Mouse (Mus musculus): ENCODE measurements at regions not wholly inside any gene's neighbourhood (a gene's known extent, or its start where the extent isn't known, plus 50 kb on each side); places are given as distances from the start of the nearest gene placed in this dataset.

DNA sequence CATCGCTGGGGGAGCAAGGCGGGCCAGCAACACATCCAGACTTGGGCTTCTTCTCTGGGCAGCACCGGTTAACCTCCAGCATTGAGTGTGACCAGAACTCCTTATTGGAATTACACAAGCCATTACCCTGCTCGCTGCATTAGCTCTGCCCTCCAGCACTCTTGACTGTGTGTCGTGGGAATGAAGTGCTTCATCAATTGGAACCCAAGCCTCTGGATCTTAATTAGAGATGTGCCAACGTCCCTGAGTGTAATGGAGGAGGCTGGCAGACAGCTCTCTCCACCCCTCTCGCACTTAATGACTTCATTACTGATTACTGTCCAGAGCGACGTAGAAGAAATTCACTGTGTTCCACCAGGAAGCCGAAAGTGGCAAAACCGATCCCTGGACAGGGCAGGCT is 240.6 kb downstream of the Cdh26 start:
- no peak overlapping the region; the same call in 1 of the 2 replicates for H3K27ac ChIP-seq (replicated peaks)
- ATAC-seq (ENCODE audit: low FRiP score, low read depth) = peak; percentile 71
- H3K9me3 ChIP-seq = no peaks in the 10 kb centered on the region
- H3K4me2 ChIP-seq = no peak overlapping the region
- no peak overlapping the region for H3K9ac ChIP-seq
- H3K4me1 ChIP-seq (replicated peaks) = peaks cover 23% of the 10 kb centered on the region
- no peaks in the 10 kb centered on the region for H3K36me3 ChIP-seq
- peaks cover 6% of the 10 kb centered on the region; the same call in 1 of the 2 replicates for H3K27me3 ChIP-seq
- WGBS = 44% methylated on average over 11 of the region's 11 CpGs
- no peak overlapping the region for H3K4me3 ChIP-seq

DNA sequence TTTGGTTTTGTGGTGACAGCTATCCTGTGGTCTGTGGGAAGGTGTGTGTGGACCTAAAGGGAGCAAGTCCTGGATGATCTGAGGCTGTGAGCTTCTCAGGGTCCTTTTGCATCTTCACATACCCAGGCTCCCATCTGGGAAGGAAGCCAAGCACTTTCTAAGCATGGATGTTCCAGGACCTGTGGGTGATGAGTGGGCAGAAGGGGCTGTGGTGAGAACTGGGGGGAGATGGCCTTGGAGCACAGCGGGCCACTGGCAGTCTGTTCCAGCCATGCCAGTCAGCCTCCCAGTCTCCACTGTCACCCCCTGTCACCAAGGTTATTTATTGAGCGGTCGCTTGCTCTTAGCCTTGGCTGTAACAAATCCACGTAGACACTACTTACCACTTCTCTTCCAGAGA is 243.3 kb downstream of the Cdh26 start:
- no peak for ATAC-seq (ENCODE audit: low FRiP score, low read depth)
- Histone ChIP-seq H3K4me1 (replicated peaks) (peaks cover 30% of the 10 kb centered on the region), H3K9ac (no peak overlapping the region), H3K9me3 (no peaks in the 10 kb centered on the region), H3K4me2 (no peak overlapping the region), H3K27ac (replicated peaks) (no peak overlapping the region), H3K4me3 (no peak overlapping the region), H3K27me3 (no peaks in the 10 kb centered on the region), H3K36me3 (no peaks in the 10 kb centered on the region)
- 76% methylated on average over 4 of the region's 4 CpGs for WGBS

DNA sequence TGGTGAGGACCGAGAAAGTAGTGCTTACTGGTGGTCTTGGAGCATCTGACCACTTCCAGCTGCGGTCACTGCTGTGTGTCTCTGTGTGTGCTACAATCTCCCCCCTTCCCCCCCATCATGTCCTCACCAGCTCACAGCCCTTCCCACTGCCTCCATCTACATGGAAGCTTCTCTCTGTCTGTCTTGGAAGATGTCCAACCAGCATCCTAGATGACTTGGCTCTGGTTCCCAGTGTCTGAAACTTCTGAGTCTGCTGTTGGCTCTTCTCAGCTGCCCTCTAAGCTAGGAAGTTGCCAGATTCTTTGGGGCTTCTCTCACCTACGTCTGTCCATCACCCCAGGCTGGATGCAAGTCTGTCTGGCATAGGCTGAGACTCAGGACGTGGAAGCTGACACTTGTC is 244.3 kb downstream of the Cdh26 start:
- Histone ChIP-seq H3K4me2 (no peak overlapping the region), H3K36me3 (no peaks in the 10 kb centered on the region), H3K27me3 (no peaks in the 10 kb centered on the region), H3K4me3 (no peak overlapping the region), H3K9me3 (no peaks in the 10 kb centered on the region), H3K27ac (replicated peaks) (no peak overlapping the region), H3K4me1 (replicated peaks) (peaks cover 34% of the 10 kb centered on the region), H3K9ac (no peak overlapping the region)
- no peak for ATAC-seq (ENCODE audit: low FRiP score, low read depth)
- 68% methylated on average over 4 of the region's 4 CpGs for WGBS

DNA sequence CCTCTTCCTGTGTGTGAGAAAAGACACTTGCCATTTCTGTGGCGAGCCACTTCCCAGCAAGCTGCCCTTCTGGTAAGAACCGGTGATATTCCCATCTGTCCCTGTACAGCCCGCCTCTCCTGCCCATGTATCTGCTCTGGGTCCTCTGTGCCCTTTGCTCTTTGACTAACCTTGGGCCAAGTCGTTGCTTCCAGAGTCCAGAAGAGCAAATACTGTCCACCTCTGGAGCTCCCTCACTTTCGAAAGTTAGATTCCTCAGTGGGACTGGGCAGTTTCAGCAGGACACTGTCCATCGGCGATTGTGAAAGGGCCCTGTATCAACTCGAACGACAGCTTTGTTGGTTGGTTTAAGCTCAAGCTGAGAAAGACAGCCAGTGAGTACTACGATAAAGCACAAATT is 246.6 kb downstream of the Cdh26 start:
- Histone ChIP-seq H3K36me3 (no peaks in the 10 kb centered on the region), H3K4me2 (no peak overlapping the region), H3K27me3 (no peaks in the 10 kb centered on the region), H3K4me3 (no peak overlapping the region), H3K9ac (no peak overlapping the region), H3K27ac (replicated peaks) (no peak overlapping the region), H3K9me3 (no peaks in the 10 kb centered on the region), H3K4me1 (replicated peaks) (peaks cover 22% of the 10 kb centered on the region)
- 89% methylated on average over 10 of the region's 10 CpGs for WGBS
- no peak for ATAC-seq (ENCODE audit: low FRiP score, low read depth)

DNA sequence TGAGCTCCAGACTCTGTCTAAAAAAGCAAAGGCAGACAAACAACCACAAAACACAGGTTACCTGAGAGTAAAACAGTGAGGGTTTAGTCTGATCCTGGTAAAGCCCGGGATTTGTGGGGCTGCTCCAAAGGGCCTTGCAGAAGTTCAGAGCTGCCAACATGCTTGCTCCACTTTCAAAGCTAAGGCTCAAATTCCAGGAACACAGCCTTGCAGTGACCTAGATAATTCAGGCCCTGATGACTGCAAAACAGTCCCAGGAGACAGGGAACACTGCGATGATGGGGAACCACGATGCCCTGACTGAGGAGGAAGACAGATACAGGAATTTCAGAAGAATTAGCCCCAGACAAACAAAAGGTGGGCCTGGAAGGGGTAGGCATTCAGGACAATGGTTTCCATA is 250.0 kb downstream of the Cdh26 start:
- Histone ChIP-seq H3K4me1 (replicated peaks) (peaks cover 20% of the 10 kb centered on the region), H3K9ac (no peak overlapping the region), H3K27me3 (no peaks in the 10 kb centered on the region), H3K27ac (replicated peaks) (no peak overlapping the region), H3K4me3 (no peak overlapping the region), H3K36me3 (no peaks in the 10 kb centered on the region), H3K9me3 (no peaks in the 10 kb centered on the region), H3K4me2 (no peak overlapping the region)
- 71% methylated on average over 3 of the region's 3 CpGs for WGBS
- ATAC-seq (ENCODE audit: low FRiP score, low read depth) = no peak

DNA sequence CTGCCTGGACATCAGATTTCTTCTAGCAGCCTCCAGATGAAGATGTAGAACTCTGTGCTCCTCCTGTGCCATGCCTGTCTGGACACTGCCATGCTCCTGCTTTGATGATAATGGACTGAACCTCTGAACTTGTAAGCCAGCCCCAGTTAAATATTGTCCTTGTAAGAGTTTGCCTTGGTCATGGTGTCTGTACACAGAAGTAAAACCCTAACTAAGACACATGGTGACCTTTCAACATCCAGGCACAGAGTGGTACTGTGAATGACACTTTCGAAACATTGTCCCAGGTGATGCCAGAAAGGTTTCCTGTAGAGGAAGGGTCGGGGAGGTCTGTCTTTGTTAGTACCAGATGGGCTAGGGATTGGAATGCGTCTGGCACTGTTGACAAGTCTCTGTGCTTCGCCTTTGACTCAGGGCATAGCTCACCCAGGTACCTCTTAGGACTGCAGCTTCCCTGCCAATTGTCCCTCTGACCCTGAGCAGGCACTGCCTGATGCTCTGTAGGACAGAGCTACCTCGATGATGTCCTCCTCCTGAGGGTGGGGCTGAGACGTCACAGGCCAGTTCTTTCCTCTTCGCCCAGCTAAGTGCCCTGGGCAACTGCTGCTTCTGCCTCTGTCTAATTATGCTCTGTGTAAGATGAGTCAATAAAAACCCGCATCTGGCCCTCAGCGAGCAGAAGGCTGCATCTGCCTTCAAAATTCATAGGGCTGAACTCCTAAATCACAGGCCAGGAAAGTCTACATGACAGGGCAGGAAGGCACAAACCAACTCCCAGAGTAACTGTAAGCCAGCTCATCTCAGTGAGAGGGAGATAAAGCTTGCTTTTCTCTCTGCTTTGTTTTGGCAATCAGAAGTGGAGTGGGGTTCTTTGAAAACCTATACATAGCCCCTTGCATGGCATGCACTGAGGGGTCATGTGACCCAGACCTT is 254.0 kb downstream of the Cdh26 start:
- no peak for ATAC-seq (ENCODE audit: low FRiP score, low read depth)
- Histone ChIP-seq H3K9me3 (no peaks in the 10 kb centered on the region), H3K27me3 (no peaks in the 10 kb centered on the region), H3K4me1 (replicated peaks) (peaks cover 16% of the 10 kb centered on the region), H3K9ac (no peak overlapping the region), H3K36me3 (no peaks in the 10 kb centered on the region), H3K4me2 (no peak overlapping the region), H3K4me3 (no peak overlapping the region), H3K27ac (replicated peaks) (no peak overlapping the region)
- 67% methylated on average over 9 of the region's 9 CpGs for WGBS

DNA sequence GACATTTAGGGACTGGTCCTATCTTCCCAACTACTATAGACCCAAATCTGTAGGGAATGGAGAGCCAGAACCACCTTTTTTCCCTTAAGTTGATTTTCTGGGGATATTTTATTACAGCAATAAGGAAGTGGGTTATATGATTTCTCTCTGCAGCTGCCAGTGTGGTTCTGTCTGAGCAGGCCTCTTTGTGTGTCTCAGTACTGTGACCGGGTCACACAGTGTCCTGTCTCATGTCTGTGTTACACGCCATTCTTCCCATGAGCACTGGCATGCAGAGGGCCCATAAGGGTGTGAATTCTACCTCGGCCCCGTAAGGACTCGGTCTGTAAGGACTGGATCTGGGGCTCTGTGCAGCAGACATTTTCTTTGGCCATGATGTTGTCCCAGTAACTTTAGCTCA is 254.9 kb downstream of the Cdh26 start:
- no peak for ATAC-seq (ENCODE audit: low FRiP score, low read depth)
- 92% methylated on average over 5 of the region's 5 CpGs for WGBS
- Histone ChIP-seq H3K27ac (replicated peaks) (no peak overlapping the region), H3K9me3 (no peaks in the 10 kb centered on the region), H3K36me3 (no peaks in the 10 kb centered on the region), H3K4me1 (replicated peaks) (peaks cover 16% of the 10 kb centered on the region), H3K27me3 (no peaks in the 10 kb centered on the region), H3K4me3 (no peak overlapping the region), H3K9ac (no peak overlapping the region), H3K4me2 (no peak overlapping the region)

DNA sequence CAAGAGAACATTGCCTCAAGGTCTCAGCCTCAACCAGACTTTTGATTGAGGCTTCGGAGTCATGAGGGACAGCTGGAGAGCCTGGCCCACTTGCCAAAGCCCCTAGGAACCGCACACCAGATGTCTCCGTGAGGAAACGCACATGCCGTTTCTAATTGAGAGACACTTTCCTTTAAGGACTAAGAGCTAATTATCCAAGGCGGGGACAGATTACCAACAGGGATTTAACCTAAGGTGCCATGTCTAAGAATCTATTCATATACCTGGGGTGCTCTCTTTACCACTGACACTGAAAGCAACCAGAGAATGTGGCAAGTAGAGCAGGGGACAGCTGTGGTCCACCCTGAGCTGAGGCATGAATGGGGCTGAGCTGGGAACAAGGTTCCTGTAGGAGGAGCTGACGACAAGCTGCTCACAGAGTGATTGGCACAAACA is 255.9 kb downstream of the Cdh26 start:
- Histone ChIP-seq H3K4me1 (replicated peaks) (peaks cover 16% of the 10 kb centered on the region), H3K27ac (replicated peaks) (no peak overlapping the region), H3K9me3 (no peaks in the 10 kb centered on the region), H3K36me3 (no peaks in the 10 kb centered on the region), H3K4me3 (no peak overlapping the region), H3K27me3 (no peaks in the 10 kb centered on the region), H3K9ac (no peak overlapping the region), H3K4me2 (no peak overlapping the region)
- no peak for ATAC-seq (ENCODE audit: low FRiP score, low read depth)
- WGBS = 33% methylated on average over 7 of the region's 7 CpGs

DNA sequence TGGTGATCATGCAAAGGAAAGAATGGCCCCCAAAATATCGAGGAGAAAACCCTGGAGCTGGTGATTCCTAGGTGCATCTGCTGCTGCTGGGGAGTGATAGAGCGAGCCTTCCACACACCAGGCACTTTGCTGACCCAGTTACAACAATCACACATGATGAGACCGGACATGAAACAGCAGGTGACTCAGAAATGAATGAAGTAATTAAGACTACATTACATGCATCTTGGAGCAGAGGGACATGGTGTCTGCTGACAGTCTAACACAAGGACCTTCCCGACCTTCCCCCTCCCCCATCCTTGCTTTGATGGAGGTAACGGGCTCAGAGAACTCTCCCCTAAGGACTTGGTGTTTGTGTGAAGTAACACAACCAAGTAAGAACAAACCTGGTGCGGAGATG is 258.3 kb downstream of the Cdh26 start:
- WGBS = 70% methylated on average over 6 of the region's 6 CpGs
- ATAC-seq (ENCODE audit: low FRiP score, low read depth) = no peak

DNA sequence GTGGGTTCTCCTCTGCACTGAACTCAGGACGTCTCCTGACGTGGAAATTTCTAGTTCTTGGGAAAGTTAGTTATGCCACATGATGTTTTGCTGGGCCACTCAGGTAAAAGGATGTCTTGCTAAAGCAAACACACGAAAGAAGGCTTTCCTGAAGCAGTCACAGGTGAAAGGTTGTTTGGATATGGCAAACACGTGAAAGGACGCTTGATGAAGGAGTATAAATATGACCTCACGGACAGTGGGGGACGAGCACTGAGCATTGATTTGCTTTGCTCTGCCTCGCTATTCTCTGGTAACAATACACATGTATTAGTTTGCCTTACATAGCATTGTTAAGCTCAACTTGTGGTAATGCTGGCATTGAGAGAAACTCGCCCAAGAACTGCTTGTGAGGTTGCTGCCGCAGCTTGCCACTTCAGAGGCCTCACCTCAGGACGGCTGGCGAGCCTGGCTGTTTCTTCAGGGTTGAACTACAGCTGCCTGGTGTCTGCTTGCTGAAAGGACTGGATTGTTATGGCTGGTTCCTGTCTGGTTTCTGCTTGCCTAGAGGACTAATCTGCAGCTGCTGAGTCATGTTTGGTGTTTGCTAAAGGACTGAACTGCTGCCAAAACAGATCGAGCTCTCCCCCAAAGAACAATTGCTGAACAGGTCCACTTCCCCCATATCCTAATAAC is 261.0 kb downstream of the Cdh26 start:
- Histone ChIP-seq H3K27ac (replicated peaks) (no peak overlapping the region), H3K27me3 (no peaks in the 10 kb centered on the region), H3K4me1 (replicated peaks) (peaks cover 4% of the 10 kb centered on the region; the same call in 1 of the 2 replicates), H3K9me3 (no peaks in the 10 kb centered on the region), H3K4me3 (no peak overlapping the region), H3K9ac (no peak overlapping the region), H3K36me3 (no peaks in the 10 kb centered on the region), H3K4me2 (no peak overlapping the region)
- no peak for ATAC-seq (ENCODE audit: low FRiP score, low read depth)
- WGBS = 72% methylated on average over 13 of the region's 13 CpGs

More for the DNA sequence above, 258.3 kb downstream of the Cdh26 start:
- Histone ChIP-seq H3K9me3 (no peaks in the 10 kb centered on the region), H3K27me3 (no peaks in the 10 kb centered on the region), H3K9ac (no peak overlapping the region), H3K4me3 (no peak overlapping the region), H3K4me1 (replicated peaks) (peaks cover 10% of the 10 kb centered on the region; the same call in 1 of the 2 replicates), H3K27ac (replicated peaks) (no peak overlapping the region), H3K4me2 (no peak overlapping the region), H3K36me3 (no peaks in the 10 kb centered on the region)

DNA sequence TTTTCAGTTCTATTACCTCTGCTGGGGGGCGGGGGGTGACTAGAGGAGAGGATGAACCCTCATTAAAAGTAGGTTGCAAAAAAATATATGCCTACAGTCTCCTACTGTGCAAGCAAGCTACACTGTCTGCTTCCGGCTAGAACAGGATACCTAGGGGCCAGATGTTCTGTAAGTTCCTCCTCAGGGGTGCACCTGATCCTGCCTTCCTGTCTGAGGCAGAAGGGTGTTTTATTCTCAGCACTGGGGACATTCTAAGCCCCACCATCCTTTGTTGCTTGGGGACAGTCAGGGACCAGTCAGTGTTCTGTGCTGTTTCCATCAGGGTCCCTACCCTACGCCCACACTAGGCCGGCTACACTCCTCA is 261.5 kb downstream of the Cdh26 start:
- ATAC-seq (ENCODE audit: low FRiP score, low read depth) = no peak
- WGBS = 91% methylated on average over 4 of the region's 4 CpGs
- Histone ChIP-seq H3K36me3 (no peaks in the 10 kb centered on the region), H3K9ac (no peak overlapping the region), H3K4me2 (no peak overlapping the region), H3K9me3 (no peaks in the 10 kb centered on the region), H3K4me1 (replicated peaks) (0 out of 2 replicates have a peak, but pooled peaks cover 3% of the 10 kb centered on the region), H3K4me3 (no peak overlapping the region), H3K27ac (replicated peaks) (no peak overlapping the region), H3K27me3 (no peaks in the 10 kb centered on the region)

DNA sequence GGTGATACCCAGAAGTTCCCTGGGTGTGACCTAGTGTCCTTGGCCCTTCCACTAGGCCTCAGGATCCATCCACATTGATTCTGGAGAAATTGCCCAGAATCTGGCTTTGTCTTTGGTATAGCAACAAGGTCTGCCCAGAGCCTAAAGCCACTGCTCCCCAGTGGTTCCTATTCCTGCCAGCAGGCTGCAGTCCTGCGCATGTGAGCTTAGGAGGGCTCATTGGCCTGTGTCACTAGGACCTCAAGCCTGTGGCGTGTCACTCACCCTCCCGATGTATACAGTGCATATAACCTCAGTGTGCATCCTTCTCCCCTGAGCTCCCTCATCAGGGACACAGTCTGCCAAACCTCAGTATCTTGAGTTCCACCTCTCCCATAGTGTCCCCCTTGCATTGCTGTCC is 261.9 kb downstream of the Cdh26 start:
- no peak overlapping the region for H3K27ac ChIP-seq (replicated peaks)
- H3K9me3 ChIP-seq = no peaks in the 10 kb centered on the region
- ATAC-seq (ENCODE audit: low FRiP score, low read depth) = no peak
- H3K9ac ChIP-seq = no peak overlapping the region
- no peak overlapping the region for H3K4me3 ChIP-seq
- WGBS = 77% methylated on average over 3 of the region's 3 CpGs
- H3K36me3 ChIP-seq = no peaks in the 10 kb centered on the region
- 0 out of 2 replicates have a peak, but pooled peaks cover 3% of the 10 kb centered on the region for H3K4me1 ChIP-seq (replicated peaks)
- H3K27me3 ChIP-seq = no peaks in the 10 kb centered on the region
- H3K4me2 ChIP-seq = no peak overlapping the region

All from hindbrain, embryonic 15.5 days (tissue).